Mouse (Mus musculus): ENCODE measurements around the gene Zmynd8. TPM values are rescaled to one million over a fixed set of nuclear protein-coding genes. Genes with fewer than 3 reads are reported as not detected.
A peak's percentile ranks its signal among the peaks of the same experiment; 100 is the strongest.

Zmynd8 gene
- total RNA-seq, 2 experiments from 2014 or later = 61.4 to 61.9 TPM

- no peak for DNase-seq (ENCODE audit: low spot score in 2 of 2)
These were observed 1.1 kb upstream of the Zmynd8 start for GRCm38 (mm10) chr2:165899923-165900322.

- DNase-seq (ENCODE audit: low spot score in 2 of 2) = no peak
These were observed 658 bp upstream of the Zmynd8 start for GRCm38 (mm10) chr2:165899474-165899873.

GRCm38 (mm10) chr2:165896171-165896570 is 2.6 kb downstream of the Zmynd8 start:
- DNase-seq (ENCODE audit: low spot score in 2 of 2) = no peak

GRCm38 (mm10) chr2:165895687-165896086 is 3.1 kb downstream of the Zmynd8 start:
- no peak for DNase-seq (ENCODE audit: low spot score in 2 of 2)

- no peak for DNase-seq (ENCODE audit: low spot score in 2 of 2)
These were observed 4.3 kb downstream of the Zmynd8 start for GRCm38 (mm10) chr2:165894533-165894932.

GRCm38 (mm10) chr2:165893232-165893631 is 5.6 kb downstream of the Zmynd8 start:
- no peak for DNase-seq (ENCODE audit: low spot score in 2 of 2)

GRCm38 (mm10) chr2:165892626-165893025 is 6.2 kb downstream of the Zmynd8 start:
- no peak for DNase-seq (ENCODE audit: low spot score in 2 of 2)

- no peak for DNase-seq (ENCODE audit: low spot score in 2 of 2)
These were observed 8.4 kb downstream of the Zmynd8 start for GRCm38 (mm10) chr2:165890401-165890800.

GRCm38 (mm10) chr2:165889874-165890273 is 8.9 kb downstream of the Zmynd8 start:
- DNase-seq (ENCODE audit: low spot score in 2 of 2) = no peak

- no peak for DNase-seq (ENCODE audit: low spot score in 2 of 2)
These were observed 9.6 kb downstream of the Zmynd8 start for GRCm38 (mm10) chr2:165889266-165889665.

- no peak for DNase-seq (ENCODE audit: low spot score in 2 of 2)
These were observed 10.0 kb downstream of the Zmynd8 start for GRCm38 (mm10) chr2:165888813-165889221.

GRCm38 (mm10) chr2:165888396-165888795 is 10.4 kb downstream of the Zmynd8 start:
- DNase-seq (ENCODE audit: low spot score in 2 of 2) = peak; percentile 54 to 68

- no peak for DNase-seq (ENCODE audit: low spot score in 2 of 2)
These were observed 11.8 kb downstream of the Zmynd8 start for GRCm38 (mm10) chr2:165886857-165887628.

- peak in 1 of 2 experiments; percentile 46 for DNase-seq (ENCODE audit: low spot score in 2 of 2)
These were observed 12.3 kb downstream of the Zmynd8 start for GRCm38 (mm10) chr2:165886482-165886856.

- no peak for DNase-seq (ENCODE audit: low spot score in 2 of 2)
These were observed 12.9 kb downstream of the Zmynd8 start for GRCm38 (mm10) chr2:165885951-165886320.

- DNase-seq (ENCODE audit: low spot score in 2 of 2) = peak in 1 of 2 experiments; percentile 49
These were observed 13.4 kb downstream of the Zmynd8 start for GRCm38 (mm10) chr2:165885225-165885950.

GRCm38 (mm10) chr2:165884577-165885224 is 14.1 kb downstream of the Zmynd8 start:
- peak; percentile 90 to 91 for DNase-seq (ENCODE audit: low spot score in 2 of 2)

GRCm38 (mm10) chr2:165883846-165884576 is 14.8 kb downstream of the Zmynd8 start:
- DNase-seq (ENCODE audit: low spot score in 2 of 2) = no peak

GRCm38 (mm10) chr2:165883006-165883405 is 15.8 kb downstream of the Zmynd8 start:
- DNase-seq (ENCODE audit: low spot score in 2 of 2) = no peak

GRCm38 (mm10) chr2:165881585-165882431 is 17.0 kb downstream of the Zmynd8 start:
- no peak for DNase-seq (ENCODE audit: low spot score in 2 of 2)
